Mouse (Mus musculus): ENCODE data around the gene Ctrb1. TPM values are rescaled to one million over a fixed set of nuclear protein-coding genes. Genes with fewer than 3 reads are reported as not detected.

The Ctrb1 gene
- polyA plus RNA-seq (2014; fragmentation: Nextera tagmentation; extraction: Ambion mirVana): not detected in 2 replicates

DNA sequence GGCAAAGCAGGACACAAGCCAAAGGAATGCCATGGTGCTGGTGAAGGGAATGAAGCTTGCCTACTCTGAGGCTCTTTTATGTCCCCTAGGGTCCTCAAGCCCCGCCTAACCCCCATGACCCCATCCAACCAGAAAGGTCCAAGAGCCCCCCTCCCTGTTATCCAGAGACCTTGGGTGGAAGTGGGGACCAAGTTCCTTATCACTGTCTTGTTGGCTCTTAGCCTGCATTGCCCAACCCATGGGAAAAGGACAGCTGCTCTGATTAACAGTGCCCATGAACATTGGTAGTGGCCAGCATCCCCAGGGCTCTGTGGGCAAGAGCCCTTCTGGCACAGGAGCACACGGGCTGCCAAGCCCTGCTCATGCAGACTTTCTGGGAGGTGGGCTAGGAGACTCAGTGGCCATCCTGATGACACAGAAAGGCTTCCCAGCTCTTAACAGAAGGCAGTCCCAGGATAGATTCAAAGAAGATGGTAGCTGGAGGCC lies at the start of gene Ctrb1:
Gene Ctrb1, minus strand, starts transcription at position 51 of the 486 bp plus-strand sequence.
- Histone ChIP-seq H3K9ac (replicated peaks; ENCODE audit: low read length) (no peak within 1 kb of the TSS), H3K4me1 (ENCODE audit: control insufficient read depth, insufficient read depth, low read length) (no peaks in the 10 kb centered on the region), H3K27me3 (ENCODE audit: control insufficient read depth, insufficient read depth, low read length) (no peaks in the 10 kb centered on the region), H3K4me3 (ENCODE audit: low read depth, low read length) (no peak within 1 kb of the TSS), H3K9me3 (replicated peaks; ENCODE audit: control insufficient read depth, low read length) (no peaks in the 10 kb centered on the region), H3K36me3 (replicated peaks; ENCODE audit: control insufficient read depth, insufficient read depth, low read depth, low read length) (no peaks in the 10 kb centered on the region), H3K27ac (replicated peaks; ENCODE audit: low read depth, low read length) (no peak within 1 kb of the TSS), H3K4me2 (ENCODE audit: low read depth, low read length) (no peak within 1 kb of the TSS)
- DNase-seq (ENCODE audit: low spot score) (no peak), ATAC-seq (replicated peaks; ENCODE audit: insufficient number of reproducible peaks, low FRiP score, low TSS enrichment, low read depth) (no peak)
- whole genome bisulfite sequencing: 88% methylated on average over 2 of the region's 2 CpGs

DNA sequence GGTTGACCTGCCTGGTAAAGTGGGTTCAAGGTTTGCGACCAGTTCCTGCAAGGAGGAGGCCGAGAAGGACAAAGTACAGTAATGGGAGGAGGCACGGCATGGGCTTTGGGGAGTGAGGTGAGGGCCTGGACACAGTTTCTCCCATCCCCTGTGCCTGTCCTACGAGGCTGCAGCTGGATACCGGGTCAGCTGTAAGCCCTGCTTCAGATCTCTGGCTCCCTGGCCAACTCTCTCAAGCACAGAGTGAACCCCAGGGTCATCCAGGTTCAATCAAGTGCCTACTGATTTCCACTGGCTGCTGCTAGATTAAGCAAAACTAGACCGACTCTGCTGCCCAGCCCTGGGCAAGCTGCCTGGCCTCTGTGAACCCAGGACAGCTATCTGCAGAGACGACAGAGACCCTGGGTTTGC lies 49.5 kb upstream of the Ctrb1 start:
- Histone ChIP-seq H3K4me3 (ENCODE audit: low read depth, low read length) (no peak overlapping the region), H3K4me2 (ENCODE audit: low read depth, low read length) (no peak overlapping the region), H3K9ac (replicated peaks; ENCODE audit: low read length) (no peak overlapping the region), H3K36me3 (replicated peaks; ENCODE audit: control insufficient read depth, insufficient read depth, low read depth, low read length) (no peaks in the 10 kb centered on the region; the same call in 1 of the 2 replicates), H3K4me1 (ENCODE audit: control insufficient read depth, insufficient read depth, low read length) (peaks cover 9% of the 10 kb centered on the region), H3K27ac (replicated peaks; ENCODE audit: low read depth, low read length) (no peak overlapping the region), H3K9me3 (replicated peaks; ENCODE audit: control insufficient read depth, low read length) (no peaks in the 10 kb centered on the region), H3K27me3 (ENCODE audit: control insufficient read depth, insufficient read depth, low read length) (no peaks in the 10 kb centered on the region)
- WGBS: 74% methylated on average over 7 of the region's 7 CpGs
- no peak for DNase-seq (ENCODE audit: low spot score)
- ATAC-seq (replicated peaks; ENCODE audit: insufficient number of reproducible peaks, low FRiP score, low TSS enrichment, low read depth): no peak

DNA sequence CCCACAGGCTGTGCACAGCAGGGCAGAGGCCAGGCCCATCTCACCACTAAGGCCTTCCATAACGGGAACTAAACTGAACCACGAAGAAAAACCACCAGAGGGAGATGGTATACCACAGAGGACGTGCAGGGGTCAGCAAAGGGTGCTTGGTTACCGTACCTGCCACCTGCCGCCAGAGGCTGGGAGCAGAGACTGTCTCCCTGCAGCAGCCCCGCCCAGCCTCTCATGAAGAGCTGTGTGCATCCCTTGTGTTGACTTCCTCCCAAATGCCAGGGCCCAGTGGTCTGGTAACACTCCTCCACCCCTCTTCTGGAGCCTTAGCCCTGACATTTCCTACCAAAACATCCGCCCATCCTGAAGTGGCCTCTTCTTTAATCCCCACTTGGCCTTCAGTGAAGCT lies 48.8 kb upstream of the Ctrb1 start:
- Histone ChIP-seq H3K9ac (replicated peaks; ENCODE audit: low read length) (peak overlapping the region; percentile 14; the same call in 1 of the 2 replicates), H3K4me2 (ENCODE audit: low read depth, low read length) (no peak overlapping the region), H3K27ac (replicated peaks; ENCODE audit: low read depth, low read length) (no peak overlapping the region), H3K27me3 (ENCODE audit: control insufficient read depth, insufficient read depth, low read length) (no peaks in the 10 kb centered on the region), H3K4me1 (ENCODE audit: control insufficient read depth, insufficient read depth, low read length) (peaks cover 13% of the 10 kb centered on the region), H3K36me3 (replicated peaks; ENCODE audit: control insufficient read depth, insufficient read depth, low read depth, low read length) (no peaks in the 10 kb centered on the region; the same call in 1 of the 2 replicates), H3K9me3 (replicated peaks; ENCODE audit: control insufficient read depth, low read length) (no peaks in the 10 kb centered on the region), H3K4me3 (ENCODE audit: low read depth, low read length) (no peak overlapping the region)
- no peak for DNase-seq (ENCODE audit: low spot score)
- 41% methylated on average over 7 of the region's 7 CpGs for WGBS
- no peak for ATAC-seq (replicated peaks; ENCODE audit: insufficient number of reproducible peaks, low FRiP score, low TSS enrichment, low read depth)

DNA sequence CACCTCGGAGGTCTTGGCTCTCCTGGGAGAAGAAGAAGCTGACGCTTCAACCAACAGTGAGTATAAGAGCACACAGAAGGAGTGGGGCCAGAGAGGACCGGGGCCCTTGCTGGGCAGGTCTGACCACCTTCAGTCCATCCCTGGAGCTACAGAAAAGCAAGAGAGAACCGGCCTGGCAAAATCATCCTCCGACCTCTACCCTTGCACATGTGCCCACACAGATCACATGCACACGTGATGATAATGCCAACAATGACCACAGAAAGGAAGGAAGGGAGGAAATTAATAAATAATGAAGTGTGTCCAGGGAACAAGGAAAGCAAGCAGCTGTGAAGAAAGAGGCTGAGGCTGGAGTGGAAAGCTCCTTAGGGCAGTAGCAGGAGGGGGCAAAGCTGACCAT lies 48.1 kb upstream of the Ctrb1 start:
- Histone ChIP-seq H3K4me2 (ENCODE audit: low read depth, low read length) (no peak overlapping the region), H3K4me1 (ENCODE audit: control insufficient read depth, insufficient read depth, low read length) (peaks cover 11% of the 10 kb centered on the region), H3K36me3 (replicated peaks; ENCODE audit: control insufficient read depth, insufficient read depth, low read depth, low read length) (no peaks in the 10 kb centered on the region; the same call in 1 of the 2 replicates), H3K27ac (replicated peaks; ENCODE audit: low read depth, low read length) (no peak overlapping the region), H3K27me3 (ENCODE audit: control insufficient read depth, insufficient read depth, low read length) (no peaks in the 10 kb centered on the region), H3K4me3 (ENCODE audit: low read depth, low read length) (no peak overlapping the region), H3K9ac (replicated peaks; ENCODE audit: low read length) (no peak overlapping the region), H3K9me3 (replicated peaks; ENCODE audit: control insufficient read depth, low read length) (no peaks in the 10 kb centered on the region)
- WGBS: 68% methylated on average over 6 of the region's 6 CpGs
- ATAC-seq (replicated peaks; ENCODE audit: insufficient number of reproducible peaks, low FRiP score, low TSS enrichment, low read depth) (no peak), DNase-seq (ENCODE audit: low spot score) (no peak)

DNA sequence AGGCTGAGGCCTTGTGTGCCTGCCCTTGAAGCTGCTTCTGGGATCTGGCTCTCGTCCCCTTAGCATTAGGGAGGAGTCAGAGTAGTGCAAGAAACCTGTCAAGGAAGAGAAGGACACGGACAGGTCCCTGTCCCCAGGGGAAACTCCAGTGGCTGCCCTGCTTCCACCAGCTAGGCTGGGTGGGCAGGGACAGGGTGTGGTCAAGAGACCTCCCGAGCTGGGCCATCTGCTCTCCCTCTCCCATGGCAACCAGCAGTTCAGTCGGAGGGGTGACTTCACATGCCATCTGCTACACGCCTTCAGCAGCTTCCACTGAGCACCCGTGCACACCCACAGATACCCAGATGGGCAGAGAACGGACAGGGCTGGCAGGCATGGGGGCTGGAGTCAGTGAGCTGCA lies 45.5 kb upstream of the Ctrb1 start:
- no peak overlapping the region for H3K9ac ChIP-seq (replicated peaks; ENCODE audit: low read length)
- 0 out of 2 replicates have a peak overlapping the region, but pooled peaks have one; percentile 5 for H3K27ac ChIP-seq (replicated peaks; ENCODE audit: low read depth, low read length)
- WGBS: 55% methylated on average over 7 of the region's 7 CpGs
- H3K9me3 ChIP-seq (replicated peaks; ENCODE audit: control insufficient read depth, low read length): no peaks in the 10 kb centered on the region
- H3K4me2 ChIP-seq (ENCODE audit: low read depth, low read length): no peak overlapping the region
- no peak for ATAC-seq (replicated peaks; ENCODE audit: insufficient number of reproducible peaks, low FRiP score, low TSS enrichment, low read depth)
- no peaks in the 10 kb centered on the region for H3K27me3 ChIP-seq (ENCODE audit: control insufficient read depth, insufficient read depth, low read length)
- no peak overlapping the region for H3K4me3 ChIP-seq (ENCODE audit: low read depth, low read length)
- H3K36me3 ChIP-seq (replicated peaks; ENCODE audit: control insufficient read depth, insufficient read depth, low read depth, low read length): no peaks in the 10 kb centered on the region
- DNase-seq (ENCODE audit: low spot score): no peak
- H3K4me1 ChIP-seq (ENCODE audit: control insufficient read depth, insufficient read depth, low read length): peaks cover 25% of the 10 kb centered on the region

DNA sequence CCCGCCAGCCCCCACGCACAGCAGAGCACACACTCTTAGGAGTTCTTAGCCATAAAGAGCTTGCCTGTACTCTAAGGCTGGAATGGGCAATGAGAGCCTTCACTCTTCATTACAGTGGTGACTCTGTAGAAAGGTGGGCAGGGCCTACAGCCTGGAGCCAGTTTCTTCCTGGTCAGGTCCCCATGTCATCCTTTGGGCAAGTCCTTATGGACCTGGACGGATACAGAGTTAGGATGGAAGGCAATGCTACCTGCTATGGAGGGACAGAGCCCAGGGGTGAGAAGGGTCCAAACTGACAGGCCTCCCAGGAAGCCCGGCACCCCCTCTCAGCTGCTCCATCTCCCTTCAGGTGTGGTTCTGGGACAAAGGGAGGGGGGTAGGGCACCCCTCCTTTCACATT lies 45.0 kb upstream of the Ctrb1 start:
- no peak overlapping the region for H3K9ac ChIP-seq (replicated peaks; ENCODE audit: low read length)
- no peaks in the 10 kb centered on the region for H3K36me3 ChIP-seq (replicated peaks; ENCODE audit: control insufficient read depth, insufficient read depth, low read depth, low read length)
- 68% methylated on average over 4 of the region's 4 CpGs for WGBS

DNA sequence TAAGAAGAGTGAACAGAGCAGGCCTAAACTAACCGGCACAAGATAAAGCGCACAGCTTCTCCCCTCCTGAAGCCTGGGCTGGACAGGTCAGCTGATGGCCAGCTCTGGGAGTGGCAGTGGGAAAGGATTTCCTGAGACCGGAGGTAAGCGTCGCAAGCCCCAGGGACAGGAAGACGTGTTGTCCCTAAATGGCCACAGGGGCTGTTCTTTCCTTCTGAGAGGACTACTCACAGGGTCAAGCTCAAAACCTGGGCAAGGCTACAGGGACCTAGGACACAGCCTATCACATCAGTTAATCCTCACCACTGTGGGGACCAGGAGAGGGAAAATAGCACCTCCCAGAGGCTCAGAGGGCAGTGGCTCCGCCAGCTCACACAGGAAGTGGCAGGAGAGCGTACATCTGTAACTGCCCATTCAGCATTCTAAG lies 44.5 kb upstream of the Ctrb1 start:
- H3K4me2 ChIP-seq (ENCODE audit: low read depth, low read length): no peak overlapping the region
- no peak for DNase-seq (ENCODE audit: low spot score)
- no peaks in the 10 kb centered on the region for H3K9me3 ChIP-seq (replicated peaks; ENCODE audit: control insufficient read depth, low read length)
- WGBS: 42% methylated on average over 8 of the region's 8 CpGs
- peaks cover 25% of the 10 kb centered on the region for H3K4me1 ChIP-seq (ENCODE audit: control insufficient read depth, insufficient read depth, low read length)
- ATAC-seq (replicated peaks; ENCODE audit: insufficient number of reproducible peaks, low FRiP score, low TSS enrichment, low read depth): no peak
- no peaks in the 10 kb centered on the region for H3K36me3 ChIP-seq (replicated peaks; ENCODE audit: control insufficient read depth, insufficient read depth, low read depth, low read length)
- H3K4me3 ChIP-seq (ENCODE audit: low read depth, low read length): no peak overlapping the region
- 0 out of 2 replicates have a peak overlapping the region, but pooled peaks have one; percentile 28 for H3K27ac ChIP-seq (replicated peaks; ENCODE audit: low read depth, low read length)
- no peak overlapping the region for H3K9ac ChIP-seq (replicated peaks; ENCODE audit: low read length)
- H3K27me3 ChIP-seq (ENCODE audit: control insufficient read depth, insufficient read depth, low read length): no peaks in the 10 kb centered on the region

More for the DNA sequence above, 45.0 kb upstream of the Ctrb1 start:
- H3K4me3 ChIP-seq (ENCODE audit: low read depth, low read length): no peak overlapping the region
- DNase-seq (ENCODE audit: low spot score): no peak
- ATAC-seq (replicated peaks; ENCODE audit: insufficient number of reproducible peaks, low FRiP score, low TSS enrichment, low read depth): no peak
- 0 out of 2 replicates have a peak overlapping the region, but pooled peaks have one; percentile 28 for H3K27ac ChIP-seq (replicated peaks; ENCODE audit: low read depth, low read length)
- H3K4me1 ChIP-seq (ENCODE audit: control insufficient read depth, insufficient read depth, low read length): peaks cover 25% of the 10 kb centered on the region
- H3K27me3 ChIP-seq (ENCODE audit: control insufficient read depth, insufficient read depth, low read length): no peaks in the 10 kb centered on the region
- H3K9me3 ChIP-seq (replicated peaks; ENCODE audit: control insufficient read depth, low read length): no peaks in the 10 kb centered on the region
- no peak overlapping the region for H3K4me2 ChIP-seq (ENCODE audit: low read depth, low read length)

DNA sequence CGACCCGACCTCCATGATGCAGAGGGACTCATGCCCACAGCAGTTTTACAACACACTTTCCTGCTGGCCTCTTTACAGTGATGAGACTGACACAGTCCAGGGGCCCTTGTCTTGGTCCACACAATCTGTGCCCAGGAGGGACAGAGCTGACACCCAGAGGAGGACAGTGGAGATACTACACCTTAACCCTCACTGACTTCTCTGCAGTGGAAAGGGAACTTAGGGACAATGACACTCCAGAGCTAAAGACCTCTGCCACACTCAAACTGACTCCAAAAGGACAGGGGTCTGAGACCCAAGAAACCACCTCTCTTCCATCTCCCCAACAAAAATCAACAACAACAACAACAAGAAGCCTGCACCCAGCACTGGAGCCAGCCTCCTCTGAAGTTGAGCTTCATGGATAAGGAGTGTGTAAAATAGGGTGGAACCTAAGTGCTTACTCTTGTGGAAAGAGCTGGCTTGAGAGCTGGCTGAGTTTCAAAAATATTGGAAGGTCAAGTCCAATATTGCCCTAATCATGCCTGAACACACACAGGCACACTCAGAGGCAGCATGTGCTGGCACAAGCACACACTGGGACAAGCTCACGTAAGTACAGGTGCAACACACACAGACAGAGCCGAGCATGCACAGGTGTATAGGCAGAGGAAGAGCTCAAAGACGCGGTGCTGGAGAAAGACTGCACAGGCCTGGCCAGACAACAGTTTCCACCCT lies 43.6 kb upstream of the Ctrb1 start:
- H3K4me2 ChIP-seq (ENCODE audit: low read depth, low read length): no peak overlapping the region
- H3K27ac ChIP-seq (replicated peaks; ENCODE audit: low read depth, low read length): peak overlapping the region; percentile 17; the same call in 1 of the 2 replicates

More for the DNA sequence above, 43.6 kb upstream of the Ctrb1 start:
- no peak overlapping the region for H3K9ac ChIP-seq (replicated peaks; ENCODE audit: low read length)
- peaks cover 25% of the 10 kb centered on the region for H3K4me1 ChIP-seq (ENCODE audit: control insufficient read depth, insufficient read depth, low read length)
- no peak for DNase-seq (ENCODE audit: low spot score)
- H3K27me3 ChIP-seq (ENCODE audit: control insufficient read depth, insufficient read depth, low read length): no peaks in the 10 kb centered on the region
- H3K9me3 ChIP-seq (replicated peaks; ENCODE audit: control insufficient read depth, low read length): no peaks in the 10 kb centered on the region
- ATAC-seq (replicated peaks; ENCODE audit: insufficient number of reproducible peaks, low FRiP score, low TSS enrichment, low read depth): peak; percentile 8; the same call in 1 of the 2 replicates
- WGBS: 43% methylated on average over 6 of the region's 6 CpGs
- H3K4me3 ChIP-seq (ENCODE audit: low read depth, low read length): no peak overlapping the region
- H3K36me3 ChIP-seq (replicated peaks; ENCODE audit: control insufficient read depth, insufficient read depth, low read depth, low read length): no peaks in the 10 kb centered on the region
